Mouse (Mus musculus) CD4-positive helper T cell, adult 2 months (primary cell): Measurements from ENCODE around the gene Tmem141.

ENCODE experiments used
- DNase-seq: peaks from one replicate; pipeline ENCODE4 v3.0.0-alpha.2; 2012; ENCODE audit warnings: low read depth, missing footprints, low spot score

Tmem141 gene

GRCm38 (mm10) chr2:25621229-25622200, at the start of gene Tmem141:
Gene Tmem141 (minus strand): TSS chr2:25622005.
- DNase-seq = peak; percentile 59

- DNase-seq = no peak
Measured at GRCm38 (mm10) chr2:25666516-25666915, 44.7 kb upstream of the Tmem141 start.

- DNase-seq = no peak
Measured at GRCm38 (mm10) chr2:25664125-25664524, 42.3 kb upstream of the Tmem141 start.

GRCm38 (mm10) chr2:25663511-25663910, 41.7 kb upstream of the Tmem141 start:
- peak; percentile 26 for DNase-seq

GRCm38 (mm10) chr2:25661245-25661970, 39.6 kb upstream of the Tmem141 start:
- no peak for DNase-seq

GRCm38 (mm10) chr2:25660279-25660678, 38.5 kb upstream of the Tmem141 start:
- DNase-seq = no peak

- no peak for DNase-seq
Measured at GRCm38 (mm10) chr2:25657652-25658051, 35.8 kb upstream of the Tmem141 start, which contains the start of gene Lcn5. Gene Lcn5 (plus strand): TSS chr2:25657952.

- DNase-seq = no peak
Measured at GRCm38 (mm10) chr2:25657246-25657645, 35.4 kb upstream of the Tmem141 start.

- no peak for DNase-seq
Measured at GRCm38 (mm10) chr2:25656691-25657090, 34.9 kb upstream of the Tmem141 start.

GRCm38 (mm10) chr2:25654502-25654901, 32.7 kb upstream of the Tmem141 start:
- no peak for DNase-seq

GRCm38 (mm10) chr2:25652902-25653301, 31.1 kb upstream of the Tmem141 start, which contains the start of gene Lcn8:
Gene Lcn8 (plus strand): TSS chr2:25653120.
- no peak for DNase-seq

- DNase-seq = peak; percentile 30
Measured at GRCm38 (mm10) chr2:25639890-25640289, 18.1 kb upstream of the Tmem141 start.

- no peak for DNase-seq
Measured at GRCm38 (mm10) chr2:25634046-25634445, 12.2 kb upstream of the Tmem141 start.

- no peak for DNase-seq
Measured at GRCm38 (mm10) chr2:25633616-25634015, 11.8 kb upstream of the Tmem141 start.

- DNase-seq = no peak
Measured at GRCm38 (mm10) chr2:25628738-25629137, 6.9 kb upstream of the Tmem141 start.

- no peak for DNase-seq
Measured at GRCm38 (mm10) chr2:25627811-25628210, 6.0 kb upstream of the Tmem141 start, which contains the start of gene Fcna. Gene Fcna (minus strand): TSS chr2:25628030.

- no peak for DNase-seq
Measured at GRCm38 (mm10) chr2:25625986-25626385, 4.2 kb upstream of the Tmem141 start.

GRCm38 (mm10) chr2:25620852-25621228, 965 bp downstream of the Tmem141 start:
- DNase-seq = no peak

- peak; percentile 70 for DNase-seq
Measured at GRCm38 (mm10) chr2:25620386-25620785, 1.4 kb downstream of the Tmem141 start.

GRCm38 (mm10) chr2:25617578-25617977, 4.2 kb downstream of the Tmem141 start, which contains the start of gene Ccdc183:
Gene Ccdc183 (minus strand): TSS chr2:25617678.
- no peak for DNase-seq

GRCm38 (mm10) chr2:25616398-25616797, 5.4 kb downstream of the Tmem141 start:
- no peak for DNase-seq

GRCm38 (mm10) chr2:25608671-25609070, 13.1 kb downstream of the Tmem141 start:
- no peak for DNase-seq
